Mouse (Mus musculus): ENCODE results near the gene Mdfi. TPM values are rescaled to one million over a fixed set of nuclear protein-coding genes. Genes with fewer than 3 reads are reported as not detected.

Gene Mdfi
- total RNA-seq, 2 experiments from 2014 or later = not detected

- peak; percentile 63 for ATAC-seq (ENCODE audit: poor library complexity, severe bottlenecking)
Measured at GRCm38 (mm10) chr17:47768707-47769276, 65.7 kb downstream of the Mdfi start.

DNA sequence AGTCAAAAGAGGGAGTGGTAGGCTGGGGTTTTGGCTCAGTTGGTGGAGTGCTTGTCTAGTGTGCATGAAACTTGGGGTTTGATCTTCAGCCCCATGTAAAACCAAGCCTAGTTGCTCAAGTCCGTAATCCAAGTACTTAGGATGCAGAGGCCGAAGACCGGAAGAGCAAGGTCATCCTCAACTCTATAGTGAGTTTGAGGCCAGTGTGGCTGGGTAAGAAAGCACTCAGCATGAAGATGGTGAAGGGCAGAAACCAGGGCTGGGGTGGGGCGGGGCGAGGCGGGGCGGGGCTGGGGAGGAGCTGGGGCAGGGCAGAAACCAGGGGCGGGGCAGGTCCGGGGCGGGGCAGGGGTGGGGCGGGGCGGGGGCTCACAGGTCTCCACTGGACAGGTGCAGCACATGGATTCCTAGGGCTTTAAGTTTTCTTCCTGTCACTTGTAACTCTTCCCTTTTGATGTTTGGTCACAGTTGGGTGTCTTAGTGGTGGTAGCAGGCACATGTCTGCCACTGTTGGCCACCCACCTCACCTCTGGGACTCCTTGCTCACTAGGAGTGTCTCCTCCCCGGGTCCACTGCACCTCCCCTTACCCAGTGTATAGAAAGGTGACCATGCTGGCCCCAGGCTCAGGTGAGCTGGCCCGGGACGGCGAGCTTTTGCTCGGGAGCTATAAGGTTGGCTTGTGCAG is 66.9 kb downstream of the Mdfi start:
- no peak for ATAC-seq (ENCODE audit: poor library complexity, severe bottlenecking)

GRCm38 (mm10) chr17:47767081-47767455 is 67.4 kb downstream of the Mdfi start:
- peak; percentile 39 for ATAC-seq (ENCODE audit: poor library complexity, severe bottlenecking)

DNA sequence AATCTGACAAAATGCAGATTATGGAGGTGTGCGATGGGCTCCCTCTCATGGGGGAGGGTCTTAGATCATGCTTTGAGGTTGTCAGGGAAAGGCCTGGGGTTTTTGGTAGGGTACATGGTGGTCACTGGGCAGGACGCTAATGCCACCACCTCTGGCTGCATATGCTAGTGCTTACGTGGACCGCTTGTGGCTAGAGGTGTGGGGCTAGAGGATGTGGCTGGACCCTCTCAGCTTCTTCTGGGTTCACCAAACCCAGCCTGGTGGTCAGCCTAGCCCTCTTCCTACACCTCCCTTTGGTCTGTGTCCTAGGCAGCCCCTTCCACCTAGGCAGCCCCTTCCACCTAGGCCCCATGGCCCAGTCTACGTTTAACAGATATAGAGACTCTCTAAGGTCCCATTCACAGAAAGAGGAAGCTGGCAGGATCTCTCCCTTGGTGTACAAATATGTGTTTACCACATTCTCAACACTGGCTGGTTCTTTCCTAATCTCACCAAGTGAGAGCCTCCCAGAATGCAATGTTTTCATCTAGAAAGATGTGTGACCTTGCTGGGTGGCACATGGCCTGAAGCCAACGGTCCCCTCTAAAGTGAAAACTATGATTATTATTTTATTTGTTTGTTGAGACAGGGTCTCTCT is 68.0 kb downstream of the Mdfi start:
- ATAC-seq (ENCODE audit: poor library complexity, severe bottlenecking) = peak; percentile 58

GRCm38 (mm10) chr17:47765986-47766385 is 68.5 kb downstream of the Mdfi start:
- ATAC-seq (ENCODE audit: poor library complexity, severe bottlenecking) = no peak

Other genes with a start within 250 kb of the Mdfi start
- 4.8 and 5.6 TPM in 2 replicates for gene Bysl, start 223.2 kb downstream of the Mdfi start, total RNA-seq (2015)
- gene Bysl, start 223.2 kb downstream of the Mdfi start, total RNA-seq (2017) = 6.4 and 7.3 TPM in 2 replicates
- 17.2 and 18.2 TPM in 2 replicates for gene Med20, start 223.1 kb downstream of the Mdfi start, total RNA-seq (2015)
- gene Med20, start 223.1 kb downstream of the Mdfi start, total RNA-seq (2017) = 32.2 and 33.8 TPM in 2 replicates
- 0.49 and 2.4 TPM in 2 replicates for gene Gm20517, start 223.1 kb downstream of the Mdfi start, total RNA-seq (2015)
- 1.7 and 2.3 TPM in 2 replicates for gene Gm20517, start 223.1 kb downstream of the Mdfi start, total RNA-seq (2017)
- 3.9 and 5.1 TPM in 2 replicates for gene Usp49, start 204.0 kb downstream of the Mdfi start, total RNA-seq (2015)
- gene Usp49, start 204.0 kb downstream of the Mdfi start, total RNA-seq (2017) = 4.2 and 5.3 TPM in 2 replicates
- gene Tomm6, start 146.3 kb downstream of the Mdfi start, total RNA-seq (2015) = 142 and 150 TPM in 2 replicates
- gene Tomm6, start 146.3 kb downstream of the Mdfi start, total RNA-seq (2017) = 38.6 and 44.1 TPM in 2 replicates
- gene Frs3, start 145.7 kb downstream of the Mdfi start, total RNA-seq (2015) = 0.71 TPM in 1 of 2 replicates, not detected in the other
- gene Frs3, start 145.7 kb downstream of the Mdfi start, total RNA-seq (2017) = 0.12 and 0.15 TPM in 2 replicates
- not detected in 2 replicates for gene Gm21981, start 140.2 kb downstream of the Mdfi start, total RNA-seq (2015)
- not detected in 2 replicates for gene Gm21981, start 140.2 kb downstream of the Mdfi start, total RNA-seq (2017)
- gene Prickle4, start 140.0 kb downstream of the Mdfi start, total RNA-seq (2015) = 0.16 TPM in 1 of 2 replicates, not detected in the other
- 1.1 TPM in 1 of 2 replicates, not detected in the other for gene Prickle4, start 140.0 kb downstream of the Mdfi start, total RNA-seq (2017)
- gene Pgc, start 107.8 kb downstream of the Mdfi start, total RNA-seq (2015) = not detected in 2 replicates
- gene Pgc, start 107.8 kb downstream of the Mdfi start, total RNA-seq (2017) = not detected in 2 replicates
- gene Tfeb, start 97.7 kb downstream of the Mdfi start, total RNA-seq (2015) = 31.0 and 31.7 TPM in 2 replicates
- 38.5 and 39.9 TPM in 2 replicates for gene Tfeb, start 97.7 kb downstream of the Mdfi start, total RNA-seq (2017)
- gene Foxp4, start 90.0 kb upstream of the Mdfi start, total RNA-seq (2015) = 7.1 and 8.8 TPM in 2 replicates
- 1.1 and 2.2 TPM in 2 replicates for gene Foxp4, start 90.0 kb upstream of the Mdfi start, total RNA-seq (2017)
- gene 1700122O11Rik, start 203.6 kb upstream of the Mdfi start, total RNA-seq (2015) = not detected in 2 replicates
- not detected in 2 replicates for gene 1700122O11Rik, start 203.6 kb upstream of the Mdfi start, total RNA-seq (2017)